Mouse (Mus musculus) limb, embryonic 11.5 days (tissue): ENCODE measurements at regions not wholly inside any gene's neighbourhood (a gene's known extent, or its start where the extent isn't known, plus 50 kb on each side); places are given as distances from the start of the nearest gene placed in this dataset.

ENCODE experiments used
- ATAC-seq: fragments of 200-750 bp; cut with Nextera tagmentation; 2 replicates; pipeline ENCODE4 v1.8.0; 2017; ENCODE audit warnings: low read depth; ENCODE audit not compliant: insufficient number of reproducible peaks, low FRiP score, low TSS enrichment
- DNase-seq: peaks from one replicate; pipeline ENCODE4 v3.0.0-alpha.2; 2015; ENCODE audit warnings: low spot score
- H3K27ac ChIP-seq: fragments of 300-500 bp; sonication (generic); replicated peaks from 2 replicates; pipeline ENCODE4 v1.5.1; 2014; ENCODE audit warnings: low read depth, mild to moderate bottlenecking, low read length
- H3K27me3 ChIP-seq: fragments of 300-500 bp; sonication (generic); 2 replicates; pipeline ENCODE4 v1.6.1; 2014; ENCODE audit warnings: mild to moderate bottlenecking, low read length, mixed read lengths; ENCODE audit not compliant: control insufficient read depth, insufficient read depth
- H3K36me3 ChIP-seq: fragments of 300-500 bp; sonication (generic); 2 replicates; pipeline ENCODE4 v1.6.1; 2014; ENCODE audit warnings: mild to moderate bottlenecking, low read length, moderate library complexity, mixed read lengths; ENCODE audit not compliant: control insufficient read depth, insufficient read depth
- H3K4me1 ChIP-seq: fragments of 300-500 bp; sonication (generic); 2 replicates; pipeline ENCODE4 v1.6.1; 2014; ENCODE audit warnings: low read length, mixed read lengths; ENCODE audit not compliant: control insufficient read depth, insufficient read depth
- H3K4me2 ChIP-seq: fragments of 300-500 bp; sonication (generic); 2 replicates; pipeline ENCODE4 v1.6.1; 2014; ENCODE audit warnings: low read depth, mild to moderate bottlenecking, moderate library complexity; ENCODE audit not compliant: severe bottlenecking
- H3K4me3 ChIP-seq: fragments of 300-500 bp; sonication (generic); 2 replicates; pipeline ENCODE4 v1.5.1; 2014; ENCODE audit warnings: low read depth, low read length
- H3K9ac ChIP-seq: fragments of 300-500 bp; sonication (generic); 2 replicates; pipeline ENCODE4 v1.6.1; 2014; ENCODE audit warnings: mild to moderate bottlenecking, low read length
- H3K9me3 ChIP-seq: fragments of 300-500 bp; sonication (generic); 2 replicates; pipeline ENCODE4 v1.6.1; 2016; ENCODE audit warnings: low read length; ENCODE audit not compliant: control insufficient read depth
- WGBS: fragments of 180-500 bp; shearing (Covaris S2); extraction: QIAGEN DNeasy Blood & Tissue Kit; methylation state at CpG from one replicate; pipeline ENCODE4 v1.1.7; 2014; 5-methylcytosine and 5-hydroxymethylcytosine counted together

GRCm38 (mm10) chr11:24246314-24246713 lies 168.5 kb downstream of the Bcl11a start:
- H3K27ac ChIP-seq = no peak overlapping the region
- no peaks in the 10 kb centered on the region for H3K9me3 ChIP-seq
- ATAC-seq (no peak), DNase-seq (no peak)
- no peak overlapping the region for H3K4me3 ChIP-seq
- WGBS = 81% methylated on average over 3 of the region's 3 CpGs
- H3K9ac ChIP-seq = no peak overlapping the region
- H3K27me3 ChIP-seq = 0 out of 2 replicates have a peak, but pooled peaks cover 2% of the 10 kb centered on the region
- no peaks in the 10 kb centered on the region for H3K36me3 ChIP-seq
- H3K4me1 ChIP-seq = peaks cover 24% of the 10 kb centered on the region
- no peak overlapping the region for H3K4me2 ChIP-seq

GRCm38 (mm10) chr11:24247285-24247684 lies 169.4 kb downstream of the Bcl11a start:
- no peak for DNase-seq
- Histone ChIP-seq H3K9me3 (no peaks in the 10 kb centered on the region), H3K9ac (no peak overlapping the region), H3K27me3 (0 out of 2 replicates have a peak, but pooled peaks cover 2% of the 10 kb centered on the region), H3K36me3 (no peaks in the 10 kb centered on the region), H3K4me2 (no peak overlapping the region), H3K4me1 (peaks cover 24% of the 10 kb centered on the region), H3K4me3 (no peak overlapping the region), H3K27ac (no peak overlapping the region)
- ATAC-seq = no peak
- WGBS = 96% methylated on average over 4 of the region's 4 CpGs

DNA sequence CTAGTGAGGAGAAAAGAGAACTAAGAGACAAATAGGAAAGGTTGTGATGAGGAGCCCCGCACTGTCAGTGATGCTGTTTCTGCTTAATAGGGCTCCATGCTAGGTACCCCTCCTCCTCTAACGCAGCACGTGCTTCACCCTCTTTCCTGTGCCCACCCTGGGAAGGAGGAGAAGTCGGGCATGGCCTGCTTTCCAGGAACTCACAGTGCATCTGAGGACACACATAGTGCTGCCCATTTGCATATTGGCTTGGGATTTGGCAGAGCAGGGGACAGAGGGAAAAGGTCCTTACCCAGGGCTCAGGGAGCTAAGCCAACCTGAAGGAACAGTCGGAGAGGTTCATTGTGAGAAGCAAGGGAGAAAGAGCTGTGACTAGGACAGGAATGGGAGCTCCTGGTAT lies 173.7 kb downstream of the Bcl11a start:
- no peak overlapping the region for H3K9ac ChIP-seq
- H3K4me1 ChIP-seq = peaks cover 7% of the 10 kb centered on the region; the same call in 1 of the 2 replicates
- no peaks in the 10 kb centered on the region for H3K9me3 ChIP-seq
- H3K4me3 ChIP-seq = no peak overlapping the region
- 0 out of 2 replicates have a peak, but pooled peaks cover 2% of the 10 kb centered on the region for H3K27me3 ChIP-seq
- no peak overlapping the region for H3K27ac ChIP-seq
- no peaks in the 10 kb centered on the region for H3K36me3 ChIP-seq
- 66% methylated on average over 5 of the region's 5 CpGs for WGBS
- H3K4me2 ChIP-seq = no peak overlapping the region
- no peak for DNase-seq
- no peak for ATAC-seq

DNA sequence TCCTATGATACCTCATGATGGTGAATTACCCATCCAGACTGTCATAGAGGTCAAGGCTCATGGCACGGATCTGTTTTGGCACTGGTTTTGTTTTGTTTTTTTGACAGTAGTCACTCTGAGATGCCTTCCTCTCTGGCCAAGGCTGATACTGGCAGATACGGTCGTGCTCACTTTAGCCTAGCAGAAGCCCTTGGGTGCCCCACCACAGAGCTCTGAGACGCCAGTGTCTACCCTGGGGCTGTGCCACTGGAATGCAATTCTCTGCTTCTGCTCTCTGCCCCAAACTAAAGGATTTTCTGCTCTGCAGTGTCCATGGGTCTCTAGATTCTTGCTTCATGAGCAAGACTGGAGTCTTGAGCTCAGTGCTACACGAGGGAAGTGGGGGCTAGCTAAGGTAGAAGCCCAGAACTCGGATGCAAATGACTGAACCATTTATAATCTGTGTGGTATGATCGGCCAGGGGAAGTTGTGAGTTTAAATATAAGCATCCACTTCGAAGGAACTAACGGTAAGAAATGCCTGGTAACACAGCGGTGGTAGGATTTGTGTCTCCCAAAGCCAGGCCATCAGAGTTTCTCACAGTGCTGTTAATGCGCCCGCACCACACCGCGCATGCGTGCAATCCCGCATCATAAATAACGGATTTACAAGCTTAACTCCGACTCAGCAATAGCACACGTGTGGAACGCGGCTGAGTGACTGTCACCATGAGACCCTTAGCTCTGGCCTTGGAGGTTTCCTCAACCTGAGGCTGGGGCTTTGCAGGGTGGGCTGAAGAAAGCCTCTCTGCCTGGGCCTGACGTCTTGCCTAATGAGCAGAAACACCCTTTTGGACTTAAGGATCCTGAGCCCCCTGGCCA lies 177.6 kb downstream of the Bcl11a start:
- no peak overlapping the region for H3K4me2 ChIP-seq

DNA sequence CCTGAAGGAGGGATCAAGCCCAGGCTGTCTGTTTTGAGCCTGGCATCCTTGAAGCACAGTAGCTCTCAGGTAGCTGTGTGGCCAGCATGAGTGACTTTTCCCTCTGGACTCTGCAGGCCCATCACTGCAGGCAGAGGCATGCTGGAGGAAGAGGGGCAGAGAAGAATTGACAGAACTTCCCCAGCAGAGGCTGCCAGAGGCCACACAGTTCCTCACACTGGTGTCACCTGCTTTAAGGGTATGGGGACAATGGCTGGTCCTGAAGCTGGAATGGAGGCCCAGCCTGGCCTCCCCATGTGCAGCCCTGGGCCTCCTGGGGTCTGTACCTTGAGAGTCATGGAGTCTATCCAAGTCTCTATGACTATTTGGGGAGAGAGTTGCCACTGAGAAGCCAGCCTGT lies 179.9 kb downstream of the Bcl11a start:
- Histone ChIP-seq H3K9ac (no peak overlapping the region), H3K27ac (no peak overlapping the region), H3K9me3 (no peaks in the 10 kb centered on the region), H3K36me3 (no peaks in the 10 kb centered on the region), H3K4me2 (no peak overlapping the region), H3K4me3 (no peak overlapping the region), H3K27me3 (no peaks in the 10 kb centered on the region), H3K4me1 (0 out of 2 replicates have a peak, but pooled peaks cover 4% of the 10 kb centered on the region)
- no peak for ATAC-seq
- DNase-seq = no peak

More for the DNA sequence above, 177.6 kb downstream of the Bcl11a start:
- Histone ChIP-seq H3K9me3 (no peaks in the 10 kb centered on the region), H3K4me1 (peaks cover 4% of the 10 kb centered on the region; the same call in 1 of the 2 replicates), H3K36me3 (no peaks in the 10 kb centered on the region), H3K9ac (no peak overlapping the region), H3K4me3 (no peak overlapping the region), H3K27me3 (no peaks in the 10 kb centered on the region), H3K27ac (no peak overlapping the region)
- DNase-seq (no peak), ATAC-seq (no peak)
- 82% methylated on average over 22 of the region's 22 CpGs for WGBS

DNA sequence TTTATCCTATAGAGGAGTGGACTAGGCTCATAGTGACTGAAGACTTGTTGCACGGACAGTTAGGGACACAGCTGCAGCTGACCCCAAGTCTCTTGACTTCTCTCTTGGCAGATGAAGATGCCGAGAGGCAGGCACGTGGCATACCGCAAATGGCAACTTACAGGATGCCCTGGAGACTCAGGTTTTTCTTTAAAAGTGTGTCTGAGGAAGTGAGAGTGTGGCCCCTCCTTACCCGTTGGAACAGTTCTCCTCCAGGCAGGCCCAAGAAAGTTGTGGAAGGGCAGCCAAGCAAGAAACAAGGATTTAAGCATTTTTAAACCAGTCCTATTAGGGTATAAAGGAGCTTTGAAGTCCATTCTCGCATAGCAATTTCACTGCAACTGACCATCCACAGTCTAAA lies 180.5 kb downstream of the Bcl11a start:
- no peak overlapping the region for H3K4me2 ChIP-seq
- DNase-seq = no peak
- no peak overlapping the region for H3K9ac ChIP-seq
- no peaks in the 10 kb centered on the region for H3K9me3 ChIP-seq
- no peaks in the 10 kb centered on the region for H3K36me3 ChIP-seq
- ATAC-seq = no peak
- 0 out of 2 replicates have a peak, but pooled peaks cover 4% of the 10 kb centered on the region for H3K4me1 ChIP-seq
- no peak overlapping the region for H3K27ac ChIP-seq
- WGBS = 84% methylated on average over 6 of the region's 6 CpGs
- H3K27me3 ChIP-seq = no peaks in the 10 kb centered on the region
- no peak overlapping the region for H3K4me3 ChIP-seq

- WGBS = 64% methylated on average over 2 of the region's 2 CpGs
- 0 out of 2 replicates have a peak, but pooled peaks cover 4% of the 10 kb centered on the region for H3K4me1 ChIP-seq
- H3K9ac ChIP-seq = no peak overlapping the region
- H3K4me2 ChIP-seq = no peak overlapping the region
- H3K4me3 ChIP-seq = no peak overlapping the region
- no peaks in the 10 kb centered on the region for H3K36me3 ChIP-seq
- no peak for ATAC-seq
- no peak for DNase-seq
- no peaks in the 10 kb centered on the region for H3K27me3 ChIP-seq
- no peak overlapping the region for H3K27ac ChIP-seq
- H3K9me3 ChIP-seq = no peaks in the 10 kb centered on the region
Observed at GRCm38 (mm10) chr11:24259668-24260067, 181.8 kb downstream of the Bcl11a start.

DNA sequence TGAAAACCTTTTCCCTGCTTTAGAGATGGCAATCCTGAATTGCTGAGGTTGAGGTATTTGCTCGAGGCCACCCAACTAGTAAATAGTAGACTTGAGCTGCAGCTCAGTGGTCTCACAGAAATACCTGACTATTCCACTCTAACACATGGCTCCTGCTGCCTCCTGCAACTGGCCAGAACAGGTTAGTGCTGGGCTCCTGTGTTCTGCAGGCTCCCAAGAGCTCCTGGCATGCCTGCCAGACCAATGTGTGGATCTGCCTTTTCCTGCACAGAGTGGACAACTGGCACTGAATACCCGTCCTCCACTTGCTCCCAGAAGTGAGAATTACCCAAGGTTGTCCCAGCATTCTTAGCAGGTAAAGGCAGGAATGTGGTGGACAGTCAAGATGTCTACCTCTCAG lies 191.2 kb downstream of the Bcl11a start:
- WGBS = 72% methylated on average over 2 of the region's 2 CpGs
- no peak for DNase-seq

More for the DNA sequence above, 191.2 kb downstream of the Bcl11a start:
- no peak overlapping the region for H3K9ac ChIP-seq
- H3K4me3 ChIP-seq = no peak overlapping the region
- no peaks in the 10 kb centered on the region for H3K27me3 ChIP-seq
- no peak overlapping the region for H3K4me2 ChIP-seq
- no peaks in the 10 kb centered on the region for H3K9me3 ChIP-seq
- ATAC-seq = no peak
- no peaks in the 10 kb centered on the region for H3K36me3 ChIP-seq
- no peak overlapping the region for H3K27ac ChIP-seq
- H3K4me1 ChIP-seq = no peaks in the 10 kb centered on the region
